Mouse (Mus musculus) kidney, adult 18-20 months (tissue): Measurements from ENCODE around the gene Gm28308.

ENCODE experiments used
- DNase-seq: peaks from one replicate; pipeline ENCODE4 v3.0.0; 2021

Gene Gm28308

GRCm38 (mm10) chr6:52151571-52151970, 61.6 kb downstream of the Gm28308 start:
- no peak for DNase-seq

DNA sequence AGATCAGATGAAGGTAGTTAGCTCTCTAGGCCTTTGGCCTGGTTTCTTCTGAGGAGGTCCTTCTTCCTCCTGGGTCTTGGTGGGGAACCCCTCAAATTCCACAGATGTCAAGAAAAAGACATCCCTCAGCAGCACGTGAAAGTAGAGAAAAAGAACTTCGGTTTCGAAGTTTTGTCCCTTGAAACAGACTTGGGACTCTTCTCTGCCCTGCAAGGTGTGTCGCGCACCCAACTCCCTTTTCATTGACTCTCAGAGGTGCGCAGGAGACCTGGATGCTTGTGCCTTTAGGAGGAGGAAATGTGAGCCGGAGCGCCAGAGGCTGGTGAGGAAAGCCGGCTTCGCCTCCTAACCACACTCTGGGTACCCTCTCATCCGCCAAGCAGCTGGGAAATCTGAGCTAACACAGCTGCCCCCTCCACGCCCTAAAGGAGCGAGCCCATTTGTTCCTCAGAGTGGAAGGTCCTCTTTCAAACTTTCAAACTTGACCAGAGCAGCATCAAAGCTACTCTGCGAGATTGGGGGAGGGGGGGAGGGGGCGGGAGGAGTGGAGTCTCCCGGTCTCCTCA, 62.7 kb downstream of the Gm28308 start:
- no peak for DNase-seq

GRCm38 (mm10) chr6:52139115-52139514, 74.0 kb downstream of the Gm28308 start:
- no peak for DNase-seq

GRCm38 (mm10) chr6:52138576-52138975, 74.6 kb downstream of the Gm28308 start:
- DNase-seq, result no peak

DNA sequence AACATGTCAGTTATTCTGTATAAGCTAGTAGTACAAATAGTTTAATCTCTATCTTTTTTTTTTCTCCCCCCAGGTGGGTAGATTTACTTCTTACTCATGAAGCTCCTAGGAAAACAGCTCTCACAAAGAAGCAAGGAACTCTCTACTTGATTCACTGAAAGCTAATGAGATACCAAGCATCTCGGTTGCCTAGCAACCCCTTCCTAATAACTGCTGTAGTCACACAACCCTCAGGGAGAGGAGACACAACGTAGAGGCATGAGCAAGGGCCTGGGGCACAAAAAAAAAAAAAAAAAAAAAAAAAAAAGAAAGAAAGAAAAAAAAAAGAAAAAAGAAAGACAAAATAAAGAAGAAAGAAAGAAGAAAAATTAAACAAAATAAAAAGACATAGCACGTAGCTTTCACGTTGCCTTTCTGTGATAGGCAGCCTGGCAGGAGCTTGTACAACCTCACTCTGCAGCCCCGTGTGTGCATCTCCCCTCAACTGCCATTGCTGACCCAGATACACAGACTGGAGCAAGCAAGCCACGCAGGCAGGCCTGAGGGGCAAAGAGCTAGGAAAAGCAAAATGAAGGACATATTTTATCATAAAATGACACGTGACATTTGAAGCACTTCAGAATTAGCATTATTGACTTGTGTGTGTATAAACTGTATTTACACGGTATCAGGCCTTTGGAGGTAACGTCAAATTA, 75.2 kb downstream of the Gm28308 start:
- no peak for DNase-seq

DNA sequence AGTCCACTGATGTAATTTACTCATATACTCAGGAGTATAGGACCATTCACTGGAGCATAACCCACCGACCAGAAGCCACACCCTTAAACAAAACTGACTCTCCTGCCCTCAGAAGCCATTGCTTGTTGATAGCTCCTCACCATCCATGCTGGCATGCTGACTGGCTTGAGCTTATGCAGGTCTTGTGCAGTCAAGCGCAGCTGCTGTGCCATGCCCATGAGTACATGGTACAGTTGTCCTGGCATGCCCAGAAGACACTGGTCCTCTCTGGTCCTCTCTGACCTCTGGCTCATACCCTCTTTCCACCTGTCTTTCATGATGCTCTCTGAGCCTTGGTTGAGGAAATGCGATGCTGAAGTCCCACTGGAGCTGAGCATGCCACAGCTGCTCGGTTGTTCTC, 89.5 kb downstream of the Gm28308 start:
- DNase-seq, result no peak

- no peak for DNase-seq
Observed at GRCm38 (mm10) chr6:52121173-52121572, 92.0 kb downstream of the Gm28308 start.

DNA sequence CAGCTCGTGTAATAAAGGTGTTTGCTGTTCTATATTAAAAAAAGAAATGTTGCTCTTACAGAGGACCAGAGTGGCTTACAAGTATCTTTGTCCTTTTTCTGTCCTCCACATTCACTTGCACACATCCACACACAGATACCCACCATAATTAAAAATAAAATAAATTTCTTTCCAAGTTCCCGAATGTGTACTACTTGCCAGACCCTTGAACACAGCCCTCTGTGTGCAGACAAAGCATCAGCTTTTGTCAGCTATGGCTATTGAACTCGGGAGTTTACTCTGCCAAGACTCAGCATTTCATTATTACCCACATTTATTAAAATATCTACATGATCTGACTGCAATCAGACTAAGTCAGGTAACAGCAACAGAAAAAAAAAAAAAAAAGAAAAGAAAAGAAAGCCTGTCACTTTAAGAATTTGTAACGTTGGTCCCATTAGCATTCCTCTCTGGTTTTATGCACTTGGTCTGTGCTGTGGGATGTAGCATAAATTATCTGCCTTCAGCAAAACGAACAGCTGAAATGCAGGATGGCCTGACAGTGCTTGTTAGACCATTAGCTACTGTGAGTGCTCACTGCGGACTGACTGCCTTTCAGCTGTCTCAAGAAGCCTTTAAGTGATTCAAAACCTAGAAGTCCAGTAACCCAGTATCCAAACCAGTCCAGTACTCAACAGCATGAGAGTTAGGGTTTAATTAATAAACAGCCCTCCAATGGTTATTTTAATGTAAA, 94.1 kb downstream of the Gm28308 start:
- DNase-seq, result no peak

DNA sequence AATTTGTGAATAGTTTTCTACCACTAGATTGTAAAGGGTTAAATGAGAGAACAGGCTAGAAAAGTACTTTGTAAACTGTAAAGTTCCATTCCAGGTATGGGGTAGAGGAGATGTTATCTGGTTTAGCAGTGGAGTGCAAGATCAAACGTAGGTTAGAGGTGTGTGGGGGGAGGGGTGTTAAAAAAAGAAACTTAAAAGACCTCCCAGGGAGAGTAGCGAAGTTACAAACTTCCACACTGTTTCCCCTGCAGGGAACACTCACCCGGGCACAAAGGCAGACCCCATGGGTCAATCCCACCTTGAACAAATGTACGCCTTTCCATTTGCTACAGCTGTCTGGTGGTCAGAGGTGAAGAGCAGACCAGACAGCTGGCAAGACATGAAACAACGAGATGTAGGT, 97.2 kb downstream of the Gm28308 start:
- no peak for DNase-seq
